Comparison of ENCODE assay signal across 12 mouse cellular contexts in genomic region chr1:85810343-85810742, GRCm38 (mm10). TPM values are rescaled to one million over a fixed set of nuclear protein-coding genes. Genes with fewer than 3 reads are reported as not detected.
DNase-seq lines count a peak whose midpoint lies in the region; ATAC-seq and TF ChIP-seq lines count a peak whose summit lies in the region.
"Had no signal": no experiment of that assay in that cellular context is flagged by ENCODE, and none has a peak within 500 bp of the region (broad histone marks: within the 10 kb centered on the region; RNA-seq: fewer than 3 reads in every experiment).

No protein-coding gene starts in this region.

- H3K27ac ChIP-seq in kidney, embryonic 15.5 days, result no peak overlapping the region
- H3K27ac ChIP-seq in bone marrow macrophage, adult 2 months (ENCODE audit: insufficient read depth, low read depth, low read length), result 0 out of 2 replicates have a peak overlapping the region, but pooled peaks have one; percentile 1
- H3K27ac ChIP-seq in heart, postnatal 0 days (ENCODE audit: low read depth), result peak overlapping the region; percentile 54
- H3K27ac ChIP-seq: embryonic facial prominence, embryonic 13.5 days; hindbrain, embryonic 15.5 days had no signal

- no peak overlapping the region for H3K9ac ChIP-seq in kidney, embryonic 15.5 days
- no peak overlapping the region for H3K9ac ChIP-seq in heart, postnatal 0 days (replicated peaks; ENCODE audit: low read depth, low read length)
- H3K9ac ChIP-seq: embryonic facial prominence, embryonic 13.5 days; hindbrain, embryonic 15.5 days had no signal

- no peak for TF ChIP-seq CTCF in bone marrow macrophage, adult 2 months (IDR thresholded peaks at IDR 0.05; ENCODE audit: low read depth, low read length)
- TF ChIP-seq CTCF in heart, postnatal 0 days (IDR thresholded peaks at IDR 0.05; ENCODE audit: low read depth), result no peak

- peak; percentile 27 to 48 for DNase-seq in adrenal gland, postnatal 36 days
- no peak for DNase-seq in adrenal gland, adult 8-10 months
- DNase-seq in kidney, adult 8-10 months, result peak; percentile 8 to 26
- peak; percentile 38 for DNase-seq in heart, postnatal 0 days (ENCODE audit: low spot score)
- DNase-seq in right cerebral cortex, postnatal 36 days (ENCODE audit: low spot score in 2 of 2), result no peak
- no peak for DNase-seq in testis, postnatal 10 days (ENCODE audit: low spot score)
- DNase-seq: left cerebral cortex, postnatal 4 days; retina, postnatal 1 day had no signal

- H3K36me3 ChIP-seq in kidney, embryonic 15.5 days, result no peaks in the 10 kb centered on the region
- H3K36me3 ChIP-seq in heart, postnatal 0 days (replicated peaks; ENCODE audit: control insufficient read depth, insufficient read depth, low read length), result no peaks in the 10 kb centered on the region
- H3K36me3 ChIP-seq: embryonic facial prominence, embryonic 13.5 days; hindbrain, embryonic 15.5 days had no signal

- H3K4me1 ChIP-seq in kidney, embryonic 15.5 days, result peaks cover 18% of the 10 kb centered on the region; the same call in 1 of the 2 replicates
- peaks cover 62% of the 10 kb centered on the region for H3K4me1 ChIP-seq in bone marrow macrophage, adult 2 months (ENCODE audit: control insufficient read depth, insufficient read depth, low read length)
- peaks cover 37% of the 10 kb centered on the region for H3K4me1 ChIP-seq in heart, postnatal 0 days (ENCODE audit: control insufficient read depth, insufficient read depth)

- TF ChIP-seq POLR2A in bone marrow macrophage, adult 2 months (IDR thresholded peaks at IDR 0.05; ENCODE audit: borderline replicate concordance, low read depth, low read length), result no peak

- H3K9me3 ChIP-seq in kidney, embryonic 15.5 days (replicated peaks), result no peaks in the 10 kb centered on the region
- H3K9me3 ChIP-seq in heart, postnatal 0 days (replicated peaks; ENCODE audit: control insufficient read depth, low read length), result no peaks in the 10 kb centered on the region
- H3K9me3 ChIP-seq: embryonic facial prominence, embryonic 13.5 days; hindbrain, embryonic 15.5 days had no signal

- ATAC-seq in kidney, embryonic 15.5 days (replicated peaks; ENCODE audit: low FRiP score), result no peak
- ATAC-seq in heart, postnatal 0 days (ENCODE audit: insufficient read depth, low read depth), result no peak; the same call in 1 of the 2 replicates

- 73% methylated on average over 2 of the region's 2 CpGs for WGBS in kidney, embryonic 15.5 days
- WGBS in heart, postnatal 0 days, result 37% methylated on average over 2 of the region's 2 CpGs

- no peaks in the 10 kb centered on the region for H3K27me3 ChIP-seq in kidney, embryonic 15.5 days
- no peaks in the 10 kb centered on the region for H3K27me3 ChIP-seq in heart, postnatal 0 days (ENCODE audit: control insufficient read depth, insufficient read depth, low read length)
- H3K27me3 ChIP-seq: embryonic facial prominence, embryonic 13.5 days; hindbrain, embryonic 15.5 days had no signal

- no peak overlapping the region for H3K4me3 ChIP-seq in kidney, embryonic 15.5 days (replicated peaks)
- H3K4me3 ChIP-seq in bone marrow macrophage, adult 2 months (ENCODE audit: insufficient read depth, low read length), result no peak overlapping the region
- no peak overlapping the region for H3K4me3 ChIP-seq in heart, postnatal 0 days (ENCODE audit: low read depth, low read length)
- H3K4me3 ChIP-seq: embryonic facial prominence, embryonic 13.5 days; hindbrain, embryonic 15.5 days had no signal

- no peak for TF ChIP-seq EP300 in heart, postnatal 0 days (IDR thresholded peaks at IDR 0.05; ENCODE audit: low read depth)

- no peak overlapping the region for H3K4me2 ChIP-seq in kidney, embryonic 15.5 days
- 0 out of 2 replicates have a peak overlapping the region, but pooled peaks have one; percentile 4 for H3K4me2 ChIP-seq in heart, postnatal 0 days (ENCODE audit: low read depth, low read length)
- H3K4me2 ChIP-seq: embryonic facial prominence, embryonic 13.5 days; hindbrain, embryonic 15.5 days had no signal

RNA-seq across cellular contexts. Expression of gene Cab39, which starts 17.1 kb away (rescaled TPM):
- total RNA-seq in adrenal gland, postnatal 36 days (2021), result 100 to 1,000 TPM; 115 to 138 TPM
- total RNA-seq in adrenal gland, adult 8-10 months (2022), result 100 to 1,000 TPM; 103 to 136 (median 114) TPM
- 28.0 and 30.2 TPM in 2 replicates for polyA plus RNA-seq in kidney, embryonic 15.5 days (2015; fragmentation: Nextera tagmentation; extraction: Ambion mirVana)
- polyA plus RNA-seq in bone marrow macrophage, adult 2 months (2012; ENCODE audit: insufficient read depth, insufficient read length, missing spikeins), result 110 and 119 TPM in 2 replicates
- total RNA-seq in heart, postnatal 0 days (2014; rRNA removed; ENCODE audit: low replicate concordance), result 102 and 138 TPM in 2 replicates
- polyA plus RNA-seq in heart, postnatal 0 days (2015; fragmentation: Nextera tagmentation; extraction: Ambion mirVana), result 20.0 and 21.3 TPM in 2 replicates

RNA-seq across cellular contexts. Expression of gene A630001G21Rik, which starts 31.9 kb away (rescaled TPM):
- under 1 TPM; 0.56 to 0.86 TPM for total RNA-seq in adrenal gland, postnatal 36 days (2021)
- total RNA-seq in adrenal gland, adult 8-10 months (2022), result 1 to 10 TPM in 3 of 4 experiments, under 1 TPM in 1; 0.64 to 1.3 (median 1.1) TPM
- 0.72 and 1.1 TPM in 2 replicates for polyA plus RNA-seq in kidney, embryonic 15.5 days (2015; fragmentation: Nextera tagmentation; extraction: Ambion mirVana)
- polyA plus RNA-seq in bone marrow macrophage, adult 2 months (2012; ENCODE audit: insufficient read depth, insufficient read length, missing spikeins), result 110 and 111 TPM in 2 replicates
- 3.0 TPM in 1 of 2 replicates, not detected in the other for total RNA-seq in heart, postnatal 0 days (2014; rRNA removed; ENCODE audit: low replicate concordance)
- polyA plus RNA-seq in heart, postnatal 0 days (2015; fragmentation: Nextera tagmentation; extraction: Ambion mirVana), result 0.60 and 0.91 TPM in 2 replicates

Comparison
In these comparisons a context has a peak if more than half of its experiments do, and no peak if none do; other contexts are left out.
1. DNase-seq: peak in adrenal gland, postnatal 36 days (2 of 2), kidney, adult 8-10 months (2 of 2) and heart, postnatal 0 days (single experiment); none in adrenal gland, adult 8-10 months (single experiment), right cerebral cortex, postnatal 36 days (0 of 2) and testis, postnatal 10 days (single experiment).